Mouse (Mus musculus): ENCODE data around the gene Rapgef2. TPM values are rescaled to one million over a fixed set of nuclear protein-coding genes. Genes with fewer than 3 reads are reported as not detected.

Rapgef2 gene
- polyA plus RNA-seq, 1 experiment from 2014 or later = 9.0 TPM

GRCm38 (mm10) chr3:79205112-79205511 is 81.2 kb downstream of the Rapgef2 start:
- Histone ChIP-seq H3K36me3 (ENCODE audit: control insufficient read depth, insufficient read depth, low read length) (no peaks in the 10 kb centered on the region), H3K4me1 (ENCODE audit: control insufficient read depth, insufficient read depth, low read length) (peaks cover 10% of the 10 kb centered on the region; the same call in 1 of the 2 replicates), H3K27me3 (ENCODE audit: control insufficient read depth, insufficient read depth, low read length) (no peaks in the 10 kb centered on the region), H3K9ac (ENCODE audit: low read depth, low read length) (no peak overlapping the region), H3K27ac (ENCODE audit: low read depth, low read length) (no peak overlapping the region), H3K4me3 (ENCODE audit: low read length) (no peak overlapping the region), H3K9me3 (ENCODE audit: control insufficient read depth, low read length) (no peaks in the 10 kb centered on the region), H3K4me2 (replicated peaks; ENCODE audit: low read depth, low read length) (no peak overlapping the region)
- 45% methylated on average over 3 of the region's 3 CpGs for WGBS
- no peak for ATAC-seq (ENCODE audit: low FRiP score, low TSS enrichment)

GRCm38 (mm10) chr3:79204261-79204660 is 82.1 kb downstream of the Rapgef2 start:
- Histone ChIP-seq H3K9me3 (ENCODE audit: control insufficient read depth, low read length) (no peaks in the 10 kb centered on the region), H3K36me3 (ENCODE audit: control insufficient read depth, insufficient read depth, low read length) (no peaks in the 10 kb centered on the region), H3K27me3 (ENCODE audit: control insufficient read depth, insufficient read depth, low read length) (no peaks in the 10 kb centered on the region), H3K9ac (ENCODE audit: low read depth, low read length) (no peak overlapping the region), H3K4me2 (replicated peaks; ENCODE audit: low read depth, low read length) (no peak overlapping the region), H3K27ac (ENCODE audit: low read depth, low read length) (no peak overlapping the region), H3K4me3 (ENCODE audit: low read length) (no peak overlapping the region), H3K4me1 (ENCODE audit: control insufficient read depth, insufficient read depth, low read length) (peaks cover 10% of the 10 kb centered on the region; the same call in 1 of the 2 replicates)
- 79% methylated on average over 9 of the region's 9 CpGs for WGBS
- no peak for ATAC-seq (ENCODE audit: low FRiP score, low TSS enrichment)

GRCm38 (mm10) chr3:79203821-79204220 is 82.5 kb downstream of the Rapgef2 start:
- Histone ChIP-seq H3K36me3 (ENCODE audit: control insufficient read depth, insufficient read depth, low read length) (no peaks in the 10 kb centered on the region), H3K9me3 (ENCODE audit: control insufficient read depth, low read length) (no peaks in the 10 kb centered on the region), H3K27ac (ENCODE audit: low read depth, low read length) (no peak overlapping the region), H3K4me2 (replicated peaks; ENCODE audit: low read depth, low read length) (no peak overlapping the region), H3K9ac (ENCODE audit: low read depth, low read length) (no peak overlapping the region), H3K4me3 (ENCODE audit: low read length) (no peak overlapping the region), H3K27me3 (ENCODE audit: control insufficient read depth, insufficient read depth, low read length) (no peaks in the 10 kb centered on the region), H3K4me1 (ENCODE audit: control insufficient read depth, insufficient read depth, low read length) (peaks cover 10% of the 10 kb centered on the region; the same call in 1 of the 2 replicates)
- 85% methylated on average over 5 of the region's 5 CpGs for WGBS
- ATAC-seq (ENCODE audit: low FRiP score, low TSS enrichment) = no peak

- no peak overlapping the region for H3K9ac ChIP-seq (ENCODE audit: low read depth, low read length)
- H3K36me3 ChIP-seq (ENCODE audit: control insufficient read depth, insufficient read depth, low read length) = no peaks in the 10 kb centered on the region
- no peak overlapping the region for H3K27ac ChIP-seq (ENCODE audit: low read depth, low read length)
- 56% methylated on average over 3 of the region's 3 CpGs for WGBS
- no peak overlapping the region for H3K4me2 ChIP-seq (replicated peaks; ENCODE audit: low read depth, low read length)
- ATAC-seq (ENCODE audit: low FRiP score, low TSS enrichment) = no peak
- H3K4me1 ChIP-seq (ENCODE audit: control insufficient read depth, insufficient read depth, low read length) = peaks cover 10% of the 10 kb centered on the region; the same call in 1 of the 2 replicates
- H3K4me3 ChIP-seq (ENCODE audit: low read length) = no peak overlapping the region
- H3K27me3 ChIP-seq (ENCODE audit: control insufficient read depth, insufficient read depth, low read length) = no peaks in the 10 kb centered on the region
- no peaks in the 10 kb centered on the region for H3K9me3 ChIP-seq (ENCODE audit: control insufficient read depth, low read length)
Measured at GRCm38 (mm10) chr3:79203178-79203577, 83.1 kb downstream of the Rapgef2 start.

GRCm38 (mm10) chr3:79202275-79203153 is 83.8 kb downstream of the Rapgef2 start:
- no peak overlapping the region for H3K4me3 ChIP-seq (ENCODE audit: low read length)
- 39% methylated on average over 11 of the region's 11 CpGs for WGBS
- H3K4me2 ChIP-seq (replicated peaks; ENCODE audit: low read depth, low read length) = no peak overlapping the region
- peak; percentile 82 for ATAC-seq (ENCODE audit: low FRiP score, low TSS enrichment)
- peaks cover 10% of the 10 kb centered on the region; the same call in 1 of the 2 replicates for H3K4me1 ChIP-seq (ENCODE audit: control insufficient read depth, insufficient read depth, low read length)
- H3K9ac ChIP-seq (ENCODE audit: low read depth, low read length) = no peak overlapping the region
- H3K27me3 ChIP-seq (ENCODE audit: control insufficient read depth, insufficient read depth, low read length) = no peaks in the 10 kb centered on the region
- H3K36me3 ChIP-seq (ENCODE audit: control insufficient read depth, insufficient read depth, low read length) = no peaks in the 10 kb centered on the region
- H3K9me3 ChIP-seq (ENCODE audit: control insufficient read depth, low read length) = no peaks in the 10 kb centered on the region
- H3K27ac ChIP-seq (ENCODE audit: low read depth, low read length) = no peak overlapping the region

- no peak overlapping the region for H3K4me3 ChIP-seq (ENCODE audit: low read length)
- WGBS = 60% methylated on average over 6 of the region's 6 CpGs
Measured at GRCm38 (mm10) chr3:79196708-79197437, 89.4 kb downstream of the Rapgef2 start.

GRCm38 (mm10) chr3:79195280-79195679 is 91.0 kb downstream of the Rapgef2 start:
- Histone ChIP-seq H3K4me3 (ENCODE audit: low read length) (no peak overlapping the region), H3K27me3 (ENCODE audit: control insufficient read depth, insufficient read depth, low read length) (no peaks in the 10 kb centered on the region), H3K4me1 (ENCODE audit: control insufficient read depth, insufficient read depth, low read length) (no peaks in the 10 kb centered on the region), H3K4me2 (replicated peaks; ENCODE audit: low read depth, low read length) (no peak overlapping the region), H3K9ac (ENCODE audit: low read depth, low read length) (no peak overlapping the region), H3K9me3 (ENCODE audit: control insufficient read depth, low read length) (no peaks in the 10 kb centered on the region), H3K27ac (ENCODE audit: low read depth, low read length) (no peak overlapping the region), H3K36me3 (ENCODE audit: control insufficient read depth, insufficient read depth, low read length) (peaks cover 3% of the 10 kb centered on the region; the same call in 1 of the 2 replicates)
- 71% methylated on average over 9 of the region's 9 CpGs for WGBS
- ATAC-seq (ENCODE audit: low FRiP score, low TSS enrichment) = no peak

More at GRCm38 (mm10) chr3:79196708-79197437, 89.4 kb downstream of the Rapgef2 start:
- no peaks in the 10 kb centered on the region for H3K9me3 ChIP-seq (ENCODE audit: control insufficient read depth, low read length)
- H3K27me3 ChIP-seq (ENCODE audit: control insufficient read depth, insufficient read depth, low read length) = no peaks in the 10 kb centered on the region
- no peak overlapping the region for H3K4me2 ChIP-seq (replicated peaks; ENCODE audit: low read depth, low read length)
- no peak overlapping the region for H3K27ac ChIP-seq (ENCODE audit: low read depth, low read length)
- H3K36me3 ChIP-seq (ENCODE audit: control insufficient read depth, insufficient read depth, low read length) = peaks cover 3% of the 10 kb centered on the region; the same call in 1 of the 2 replicates
- no peak overlapping the region for H3K9ac ChIP-seq (ENCODE audit: low read depth, low read length)
- no peaks in the 10 kb centered on the region for H3K4me1 ChIP-seq (ENCODE audit: control insufficient read depth, insufficient read depth, low read length)
- ATAC-seq (ENCODE audit: low FRiP score, low TSS enrichment) = peak; percentile 56; the same call in 1 of the 2 replicates

GRCm38 (mm10) chr3:79194111-79194793 is 92.1 kb downstream of the Rapgef2 start:
- H3K4me1 ChIP-seq (ENCODE audit: control insufficient read depth, insufficient read depth, low read length) = no peaks in the 10 kb centered on the region
- peaks cover 3% of the 10 kb centered on the region; the same call in 1 of the 2 replicates for H3K36me3 ChIP-seq (ENCODE audit: control insufficient read depth, insufficient read depth, low read length)
- H3K27ac ChIP-seq (ENCODE audit: low read depth, low read length) = no peak overlapping the region
- H3K27me3 ChIP-seq (ENCODE audit: control insufficient read depth, insufficient read depth, low read length) = no peaks in the 10 kb centered on the region
- H3K9me3 ChIP-seq (ENCODE audit: control insufficient read depth, low read length) = no peaks in the 10 kb centered on the region
- no peak overlapping the region for H3K9ac ChIP-seq (ENCODE audit: low read depth, low read length)
- H3K4me3 ChIP-seq (ENCODE audit: low read length) = no peak overlapping the region
- no peak for ATAC-seq (ENCODE audit: low FRiP score, low TSS enrichment)
- H3K4me2 ChIP-seq (replicated peaks; ENCODE audit: low read depth, low read length) = no peak overlapping the region
- WGBS = 78% methylated on average over 8 of the region's 8 CpGs
